Mouse (Mus musculus): ENCODE measurements at regions not wholly inside any gene's neighbourhood (a gene's known extent, or its start where the extent isn't known, plus 50 kb on each side); places are given as distances from the start of the nearest gene placed in this dataset.

DNA sequence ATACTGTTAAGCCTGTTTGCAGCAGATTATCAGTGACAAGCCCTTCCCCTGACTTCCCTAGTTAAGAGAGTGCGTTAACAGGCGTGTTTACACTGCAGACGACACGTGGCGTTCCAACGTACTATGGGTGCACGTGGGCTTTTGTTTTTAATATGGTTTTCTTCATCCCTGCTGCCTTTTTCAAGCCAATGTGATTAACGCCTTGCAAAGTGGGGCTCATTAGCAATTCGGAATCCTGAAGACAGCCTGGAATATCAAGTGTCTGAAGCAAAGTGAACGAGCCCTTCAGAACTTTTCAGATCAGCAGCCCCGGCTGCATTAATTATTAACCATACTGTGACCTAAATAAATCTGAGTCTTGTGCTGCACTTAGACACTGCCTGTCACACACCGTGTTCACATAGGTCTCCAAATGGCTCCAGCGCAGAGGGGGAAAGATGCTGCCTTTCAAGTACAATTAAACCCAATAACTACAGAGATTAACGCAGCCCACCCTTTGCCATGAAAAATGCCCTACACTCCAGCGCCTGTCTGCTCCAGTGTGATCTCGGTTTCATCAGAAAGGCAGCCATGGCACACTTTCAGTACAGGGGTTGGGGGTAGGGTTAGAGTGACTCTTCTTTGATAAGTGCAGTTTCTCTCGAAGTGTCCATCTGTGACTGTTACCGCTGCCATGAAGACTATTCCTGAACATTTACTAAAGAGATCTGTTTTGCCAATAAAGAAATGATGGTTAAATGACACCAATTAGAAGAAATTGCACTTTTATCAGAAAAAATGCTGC lies 140.7 kb upstream of the Tcerg1l start:
- Histone ChIP-seq H3K4me1 (ENCODE audit: control insufficient read depth, insufficient read depth, low read length) (no peaks in the 10 kb centered on the region), H3K36me3 (ENCODE audit: control insufficient read depth, insufficient read depth, low read length) (no peaks in the 10 kb centered on the region)
- TF ChIP-seq CTCF (IDR thresholded peaks at IDR 0.05; ENCODE audit: control insufficient read depth, insufficient read depth, insufficient replicate concordance, low read depth, low read length) (no peak), POLR2A (IDR thresholded peaks at IDR 0.05; ENCODE audit: control insufficient read depth, low read depth, low read length) (no peak)

DNA sequence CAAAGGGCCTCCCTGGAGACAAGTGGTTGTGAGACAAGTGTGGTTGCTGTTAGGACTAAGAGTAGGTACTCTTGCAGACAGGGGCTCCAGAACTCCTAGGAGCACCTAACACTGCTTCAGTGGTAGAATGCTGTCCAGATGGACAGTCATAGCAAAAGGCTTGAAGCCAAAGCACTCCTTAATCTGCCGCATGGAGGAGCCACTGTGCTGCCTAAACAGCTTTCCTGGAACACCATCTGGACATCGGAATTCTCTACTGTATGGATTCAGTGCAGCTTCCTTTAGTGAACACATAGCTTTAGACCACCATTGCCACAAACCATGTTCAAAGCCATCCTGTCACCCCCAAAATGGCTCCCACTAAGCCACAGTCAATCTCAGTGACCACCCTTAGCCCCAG lies 128.6 kb upstream of the Tcerg1l start:
- Histone ChIP-seq H3K4me3 (ENCODE audit: control insufficient read depth, low read depth, low read length) (no peak overlapping the region), H3K36me3 (ENCODE audit: control insufficient read depth, insufficient read depth, low read length) (no peaks in the 10 kb centered on the region), H3K27me3 (ENCODE audit: control insufficient read depth, insufficient read depth, low read length) (no peaks in the 10 kb centered on the region), H3K4me1 (ENCODE audit: control insufficient read depth, insufficient read depth, low read length) (no peaks in the 10 kb centered on the region), H3K27ac (ENCODE audit: control insufficient read depth, insufficient read depth, low read depth, low read length) (no peak overlapping the region)
- TF ChIP-seq CTCF (IDR thresholded peaks at IDR 0.05; ENCODE audit: control insufficient read depth, insufficient read depth, insufficient replicate concordance, low read depth, low read length) (no peak), POLR2A (IDR thresholded peaks at IDR 0.05; ENCODE audit: control insufficient read depth, low read depth, low read length) (no peak)

More for the DNA sequence above, 140.7 kb upstream of the Tcerg1l start:
- Histone ChIP-seq H3K4me3 (ENCODE audit: control insufficient read depth, low read depth, low read length) (no peak overlapping the region), H3K27ac (ENCODE audit: control insufficient read depth, insufficient read depth, low read depth, low read length) (no peak overlapping the region), H3K27me3 (ENCODE audit: control insufficient read depth, insufficient read depth, low read length) (no peaks in the 10 kb centered on the region)

DNA sequence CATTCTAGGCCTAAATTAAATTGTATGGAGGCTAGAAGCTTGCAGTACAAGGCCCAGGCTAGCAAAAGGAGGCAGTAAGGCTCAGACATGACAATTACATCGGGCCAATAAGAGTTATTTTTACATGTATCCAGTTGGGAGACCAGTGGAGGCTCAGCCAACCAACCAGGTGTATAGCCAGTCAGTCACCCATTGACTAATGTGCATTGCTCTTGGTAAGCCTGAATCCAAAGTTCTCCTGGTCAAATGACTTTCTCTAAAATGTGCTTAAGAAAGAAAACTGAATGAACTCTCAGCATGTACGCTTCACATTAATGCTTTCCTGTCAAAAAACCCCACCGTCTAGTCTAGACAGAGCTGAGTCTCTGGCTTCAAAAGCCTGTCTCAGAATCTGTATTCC lies 127.4 kb upstream of the Tcerg1l start:
- Histone ChIP-seq H3K4me3 (ENCODE audit: control insufficient read depth, low read depth, low read length) (no peak overlapping the region), H3K27me3 (ENCODE audit: control insufficient read depth, insufficient read depth, low read length) (no peaks in the 10 kb centered on the region), H3K27ac (ENCODE audit: control insufficient read depth, insufficient read depth, low read depth, low read length) (no peak overlapping the region), H3K4me1 (ENCODE audit: control insufficient read depth, insufficient read depth, low read length) (no peaks in the 10 kb centered on the region), H3K36me3 (ENCODE audit: control insufficient read depth, insufficient read depth, low read length) (no peaks in the 10 kb centered on the region)
- no peak for TF ChIP-seq CTCF (IDR thresholded peaks at IDR 0.05; ENCODE audit: control insufficient read depth, insufficient read depth, insufficient replicate concordance, low read depth, low read length)
- no peak for TF ChIP-seq POLR2A (IDR thresholded peaks at IDR 0.05; ENCODE audit: control insufficient read depth, low read depth, low read length)

DNA sequence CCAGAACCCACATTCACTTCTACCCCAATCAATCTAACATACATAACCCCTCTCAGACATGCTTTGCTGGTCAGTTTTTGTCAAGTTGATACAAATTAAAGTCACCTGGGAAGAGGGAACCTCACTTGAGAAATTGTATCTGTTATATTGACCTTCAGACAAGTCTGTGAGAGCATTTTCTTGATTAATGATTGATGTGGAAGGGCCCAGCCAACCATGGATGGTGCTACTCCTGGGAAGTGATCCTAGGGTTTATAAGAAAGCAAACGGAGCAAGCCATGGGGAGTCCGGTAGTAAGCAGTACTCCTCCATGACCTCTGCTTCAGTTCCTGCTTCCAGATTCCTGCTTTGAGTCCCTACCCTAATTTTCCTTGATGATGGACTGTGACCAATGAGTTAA lies 116.6 kb upstream of the Tcerg1l start:
- Histone ChIP-seq H3K4me3 (ENCODE audit: control insufficient read depth, low read depth, low read length) (no peak overlapping the region), H3K27me3 (ENCODE audit: control insufficient read depth, insufficient read depth, low read length) (no peaks in the 10 kb centered on the region), H3K4me1 (ENCODE audit: control insufficient read depth, insufficient read depth, low read length) (no peaks in the 10 kb centered on the region), H3K27ac (ENCODE audit: control insufficient read depth, insufficient read depth, low read depth, low read length) (no peak overlapping the region), H3K36me3 (ENCODE audit: control insufficient read depth, insufficient read depth, low read length) (no peaks in the 10 kb centered on the region)
- TF ChIP-seq CTCF (IDR thresholded peaks at IDR 0.05; ENCODE audit: control insufficient read depth, insufficient read depth, insufficient replicate concordance, low read depth, low read length): no peak
- no peak for TF ChIP-seq POLR2A (IDR thresholded peaks at IDR 0.05; ENCODE audit: control insufficient read depth, low read depth, low read length)

DNA sequence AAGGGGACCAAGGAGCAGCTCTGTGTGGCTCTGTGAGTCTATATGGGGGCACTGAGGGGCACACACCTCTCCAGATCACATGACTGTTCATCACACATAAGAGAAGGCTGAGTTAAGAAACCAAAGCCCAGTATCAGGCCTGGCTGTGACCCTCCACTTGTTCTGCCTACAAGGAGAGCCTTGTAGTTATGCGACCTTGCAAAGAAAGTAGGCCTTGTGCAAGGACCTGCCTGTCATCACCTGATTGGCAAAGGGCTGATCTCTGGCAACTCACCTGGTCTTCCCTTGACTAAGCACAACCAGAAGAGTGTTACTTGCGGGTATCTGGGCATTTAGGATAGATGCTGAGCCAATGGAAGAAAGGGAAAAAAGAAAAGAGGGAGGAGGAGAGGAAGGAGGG lies 107.7 kb upstream of the Tcerg1l start:
- H3K36me3 ChIP-seq (ENCODE audit: control insufficient read depth, insufficient read depth, low read length): no peaks in the 10 kb centered on the region
- no peak overlapping the region for H3K27ac ChIP-seq (ENCODE audit: control insufficient read depth, insufficient read depth, low read depth, low read length)
- H3K4me1 ChIP-seq (ENCODE audit: control insufficient read depth, insufficient read depth, low read length): no peaks in the 10 kb centered on the region
- no peak for TF ChIP-seq POLR2A (IDR thresholded peaks at IDR 0.05; ENCODE audit: control insufficient read depth, low read depth, low read length)
- TF ChIP-seq CTCF (IDR thresholded peaks at IDR 0.05; ENCODE audit: control insufficient read depth, insufficient read depth, insufficient replicate concordance, low read depth, low read length): no peak
- no peak overlapping the region for H3K4me3 ChIP-seq (ENCODE audit: control insufficient read depth, low read depth, low read length)
- no peaks in the 10 kb centered on the region for H3K27me3 ChIP-seq (ENCODE audit: control insufficient read depth, insufficient read depth, low read length)

DNA sequence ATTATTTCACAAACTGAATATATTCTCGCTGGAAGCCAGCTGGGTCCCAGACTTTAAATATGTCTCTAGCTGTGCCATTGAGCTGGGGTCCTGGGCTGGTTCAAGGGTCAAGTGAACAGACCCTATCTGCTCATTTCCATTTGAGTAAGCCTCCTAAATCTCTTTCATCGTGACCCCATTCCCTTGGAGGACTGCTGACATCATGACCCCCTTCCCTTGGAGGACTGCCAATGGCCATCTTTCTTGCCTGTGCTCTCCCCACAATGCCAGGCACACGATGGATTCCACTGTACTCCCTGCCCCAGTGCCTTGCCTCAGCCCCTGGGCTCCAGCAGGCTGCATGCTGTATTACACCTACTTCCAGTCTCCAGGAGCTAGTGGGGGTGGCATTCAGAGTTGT lies 106.5 kb upstream of the Tcerg1l start:
- no peak overlapping the region for H3K4me3 ChIP-seq (ENCODE audit: control insufficient read depth, low read depth, low read length)
- H3K27ac ChIP-seq (ENCODE audit: control insufficient read depth, insufficient read depth, low read depth, low read length): no peak overlapping the region
- TF ChIP-seq POLR2A (IDR thresholded peaks at IDR 0.05; ENCODE audit: control insufficient read depth, low read depth, low read length) (no peak), CTCF (IDR thresholded peaks at IDR 0.05; ENCODE audit: control insufficient read depth, insufficient read depth, insufficient replicate concordance, low read depth, low read length) (no peak)

DNA sequence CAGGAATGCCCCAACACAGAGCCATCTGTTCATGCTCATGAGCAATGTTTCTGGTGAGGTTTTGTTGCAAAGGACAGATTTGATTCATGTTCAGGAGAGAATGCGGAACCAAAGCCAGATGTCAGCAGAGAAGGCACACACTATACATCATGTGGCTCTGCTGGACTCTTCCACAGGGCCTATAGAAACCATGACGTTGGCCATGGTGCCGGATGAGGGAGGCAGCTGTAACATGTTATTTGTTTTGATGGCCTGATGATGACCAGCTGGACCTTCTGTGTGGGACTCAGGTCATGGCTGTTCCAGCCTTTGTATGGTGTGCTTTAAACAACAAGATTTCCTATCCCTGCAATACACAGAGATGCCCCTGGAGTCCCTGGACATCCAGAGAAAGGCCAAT lies 105.5 kb upstream of the Tcerg1l start:
- Histone ChIP-seq H3K27me3 (ENCODE audit: control insufficient read depth, insufficient read depth, low read length) (no peaks in the 10 kb centered on the region), H3K4me1 (ENCODE audit: control insufficient read depth, insufficient read depth, low read length) (no peaks in the 10 kb centered on the region), H3K36me3 (ENCODE audit: control insufficient read depth, insufficient read depth, low read length) (no peaks in the 10 kb centered on the region), H3K4me3 (ENCODE audit: control insufficient read depth, low read depth, low read length) (no peak overlapping the region), H3K27ac (ENCODE audit: control insufficient read depth, insufficient read depth, low read depth, low read length) (no peak overlapping the region)
- TF ChIP-seq CTCF (IDR thresholded peaks at IDR 0.05; ENCODE audit: control insufficient read depth, insufficient read depth, insufficient replicate concordance, low read depth, low read length) (no peak), POLR2A (IDR thresholded peaks at IDR 0.05; ENCODE audit: control insufficient read depth, low read depth, low read length) (no peak)

More for the DNA sequence above, 106.5 kb upstream of the Tcerg1l start:
- Histone ChIP-seq H3K4me1 (ENCODE audit: control insufficient read depth, insufficient read depth, low read length) (no peaks in the 10 kb centered on the region), H3K27me3 (ENCODE audit: control insufficient read depth, insufficient read depth, low read length) (no peaks in the 10 kb centered on the region), H3K36me3 (ENCODE audit: control insufficient read depth, insufficient read depth, low read length) (no peaks in the 10 kb centered on the region)
